Mouse (Mus musculus) intestine, postnatal 0 days (tissue): Measurements from ENCODE around the gene Myo1f. TPM values are rescaled to one million over a fixed set of nuclear protein-coding genes. Genes with fewer than 3 reads are reported as not detected.
A peak's percentile ranks its signal among the peaks of the same experiment; 100 is the strongest.

Source experiments
- ATAC-seq: fragments of 200-750 bp; cut with Nextera tagmentation; 2 replicates; pipeline ENCODE4 v1.8.0; 2017; ENCODE audit warnings: mild to moderate bottlenecking, moderate TSS enrichment, moderate library complexity
- H3K27ac ChIP-seq: fragments of 300-500 bp; sonication (generic); 2 replicates; pipeline ENCODE4 v1.5.1; 2014; ENCODE audit warnings: mild to moderate bottlenecking, low read depth, low read length, moderate library complexity
- H3K27me3 ChIP-seq: fragments of 300-500 bp; sonication (generic); replicated peaks from 2 replicates; pipeline ENCODE4 v1.6.1; 2014; ENCODE audit warnings: low read length, mixed read lengths; ENCODE audit not compliant: control insufficient read depth, insufficient read depth
- H3K36me3 ChIP-seq: fragments of 300-500 bp; sonication (generic); 2 replicates; pipeline ENCODE4 v1.6.1; 2014; ENCODE audit warnings: mild to moderate bottlenecking, moderate library complexity; ENCODE audit not compliant: control insufficient read depth, insufficient read depth
- H3K4me1 ChIP-seq: fragments of 300-500 bp; sonication (generic); replicated peaks from 2 replicates; pipeline ENCODE4 v1.6.1; 2014; ENCODE audit warnings: antibody characterized with exemption, low read length, mixed read lengths; ENCODE audit not compliant: control insufficient read depth, insufficient read depth
- H3K4me2 ChIP-seq: fragments of 300-500 bp; sonication (generic); replicated peaks from 2 replicates; pipeline ENCODE4 v1.6.1; 2014; ENCODE audit warnings: low read depth, mild to moderate bottlenecking, moderate library complexity
- H3K4me3 ChIP-seq: fragments of 300-500 bp; sonication (generic); 2 replicates; pipeline ENCODE4 v1.5.1; 2014; ENCODE audit warnings: low read depth, low read length
- H3K9ac ChIP-seq: fragments of 300-500 bp; sonication (generic); 2 replicates; pipeline ENCODE4 v1.6.1; 2014; ENCODE audit warnings: mild to moderate bottlenecking, low read depth, low read length
- H3K9me3 ChIP-seq: fragments of 300-500 bp; sonication (generic); 2 replicates; pipeline ENCODE4 v1.6.1; 2016; ENCODE audit warnings: mixed run types; ENCODE audit not compliant: control insufficient read depth
- CTCF ChIP-seq: sonication (generic); IDR thresholded peaks from 2 replicates; pipeline ENCODE4 v1.5.1; 2016; ENCODE audit warnings: low read depth, mild to moderate bottlenecking, control low read depth, antibody characterized with exemption, moderate library complexity
- WGBS: fragments of 180-500 bp; shearing (Covaris S2); extraction: QIAGEN DNeasy Blood & Tissue Kit; methylation state at CpG from one replicate; pipeline ENCODE4 v1.1.7; 2014; 5-methylcytosine and 5-hydroxymethylcytosine counted together
- polyA plus RNA-seq: library from polyadenylated mRNA; unstranded; fragments of >200 nt; fragmentation: Nextera tagmentation; extraction: Ambion mirVana; gene quantifications from 2 replicates; pipeline ENCODE4 v1.2.1, GENCODE M21; 2015

Myo1f gene
- 0.94 and 1.2 TPM in 2 replicates for polyA plus RNA-seq

- no peak for ATAC-seq
- 0 out of 2 replicates have a peak, but pooled peaks cover 3% of the 10 kb centered on the region for H3K36me3 ChIP-seq
- no peaks in the 10 kb centered on the region for H3K27me3 ChIP-seq
- no peak within 1 kb of the TSS for H3K4me2 ChIP-seq
- no peaks in the 10 kb centered on the region for H3K9me3 ChIP-seq
- no peak within 1 kb of the TSS for H3K4me3 ChIP-seq
- 35% methylated on average over 6 of the region's 6 CpGs for WGBS
- no peaks in the 10 kb centered on the region for H3K4me1 ChIP-seq
- no peak for TF ChIP-seq CTCF
- H3K9ac ChIP-seq = no peak within 1 kb of the TSS
- no peak within 1 kb of the TSS for H3K27ac ChIP-seq
Observed at GRCm38 (mm10) chr17:33555223-33555855, at the start of gene Myo1f. Gene Myo1f, plus strand, starts transcription at chr17:33555707.

- Histone ChIP-seq H3K4me3 (no peak overlapping the region), H3K4me2 (no peak overlapping the region), H3K4me1 (no peaks in the 10 kb centered on the region), H3K36me3 (no peaks in the 10 kb centered on the region), H3K27ac (no peak overlapping the region), H3K27me3 (no peaks in the 10 kb centered on the region), H3K9ac (no peak overlapping the region), H3K9me3 (no peaks in the 10 kb centered on the region)
- ATAC-seq = no peak
- TF ChIP-seq CTCF = no peak
- WGBS = 96% methylated on average over 1 of the region's 1 CpGs
Observed at GRCm38 (mm10) chr17:33508386-33508785, 47.1 kb upstream of the Myo1f start.

GRCm38 (mm10) chr17:33510172-33510571 is 45.3 kb upstream of the Myo1f start:
- TF ChIP-seq CTCF = no peak
- H3K27ac ChIP-seq = no peak overlapping the region
- H3K4me2 ChIP-seq = no peak overlapping the region
- H3K27me3 ChIP-seq = no peaks in the 10 kb centered on the region
- no peak for ATAC-seq
- WGBS = 44% methylated on average over 5 of the region's 5 CpGs
- no peak overlapping the region for H3K4me3 ChIP-seq
- H3K9me3 ChIP-seq = no peaks in the 10 kb centered on the region
- no peak overlapping the region for H3K9ac ChIP-seq
- no peaks in the 10 kb centered on the region for H3K4me1 ChIP-seq
- H3K36me3 ChIP-seq = no peaks in the 10 kb centered on the region

- H3K4me3 ChIP-seq = no peak overlapping the region
- no peaks in the 10 kb centered on the region for H3K4me1 ChIP-seq
- no peak for TF ChIP-seq CTCF
- no peak overlapping the region for H3K9ac ChIP-seq
- no peak for ATAC-seq
- no peak overlapping the region for H3K27ac ChIP-seq
- H3K36me3 ChIP-seq = no peaks in the 10 kb centered on the region
- no peaks in the 10 kb centered on the region for H3K27me3 ChIP-seq
- 39% methylated on average over 2 of the region's 2 CpGs for WGBS
- H3K4me2 ChIP-seq = no peak overlapping the region
- H3K9me3 ChIP-seq = no peaks in the 10 kb centered on the region
Observed at GRCm38 (mm10) chr17:33512441-33513415, 42.8 kb upstream of the Myo1f start.

GRCm38 (mm10) chr17:33513874-33514273 is 41.6 kb upstream of the Myo1f start:
- peak; percentile 56 for TF ChIP-seq CTCF
- Histone ChIP-seq H3K36me3 (no peaks in the 10 kb centered on the region), H3K9me3 (no peaks in the 10 kb centered on the region), H3K9ac (no peak overlapping the region), H3K27me3 (no peaks in the 10 kb centered on the region), H3K4me2 (no peak overlapping the region), H3K27ac (no peak overlapping the region), H3K4me1 (no peaks in the 10 kb centered on the region), H3K4me3 (no peak overlapping the region)
- WGBS = 85% methylated on average over 5 of the region's 5 CpGs
- no peak for ATAC-seq

GRCm38 (mm10) chr17:33520366-33520765 is 35.1 kb upstream of the Myo1f start:
- Histone ChIP-seq H3K4me1 (no peaks in the 10 kb centered on the region), H3K27me3 (no peaks in the 10 kb centered on the region), H3K9me3 (no peaks in the 10 kb centered on the region), H3K4me2 (no peak overlapping the region), H3K9ac (no peak overlapping the region), H3K27ac (no peak overlapping the region), H3K36me3 (no peaks in the 10 kb centered on the region), H3K4me3 (no peak overlapping the region)
- no peak for TF ChIP-seq CTCF
- 3% methylated on average over 1 of the region's 1 CpGs for WGBS
- ATAC-seq = no peak
